Mouse (Mus musculus) mature B cell (primary cell): ENCODE results near the gene Ankrd22.

ENCODE experiments used
- in situ Hi-C: fragments of 300-500 bp; cut with MboI; formaldehyde crosslinking; loops from 2 replicates; pipeline ENCODE4 v1.14.3; 2019

Ankrd22 gene

GRCm38 (mm10) chr19:34089011-34089680 is 76.7 kb downstream of the Ankrd22 start:
- in situ Hi-C loops, result no loop called here

- in situ Hi-C loops, result no loop called here
Observed at GRCm38 (mm10) chr19:34078130-34078529, 87.7 kb downstream of the Ankrd22 start.

- in situ Hi-C loops, result no loop called here
Observed at GRCm38 (mm10) chr19:34074239-34074638, 91.6 kb downstream of the Ankrd22 start.
